Mouse (Mus musculus): ENCODE data around the gene Bbip1.

DNA sequence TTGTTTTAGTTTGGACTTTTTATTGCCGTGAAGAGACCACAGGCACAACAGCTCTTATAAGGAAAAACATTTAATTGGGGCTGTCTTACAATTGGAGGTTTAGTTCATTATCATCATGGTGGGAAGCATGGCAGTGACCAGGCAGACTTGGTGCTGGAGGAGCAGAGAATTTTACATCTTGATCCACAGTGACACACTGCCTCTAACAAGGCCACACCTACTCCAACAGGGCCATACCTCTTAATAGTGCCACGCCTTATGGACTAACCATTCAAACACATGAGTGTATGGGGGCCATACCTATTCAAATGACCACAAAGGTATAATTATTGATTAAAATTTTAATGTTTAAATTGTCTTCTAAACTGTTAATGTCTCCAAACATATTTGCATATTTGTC, 13.1 kb upstream of the Bbip1 start:
- TF ChIP-seq USF1 (IDR thresholded peaks at IDR 0.05; ENCODE audit: low read depth, low read length) (no peak), MEF2A (IDR thresholded peaks at IDR 0.05; ENCODE audit: extremely low read depth, insufficient replicate concordance, low read depth, low read length, poor library complexity, severe bottlenecking) (no peak), E2F4 (IDR thresholded peaks at IDR 0.05; ENCODE audit: borderline replicate concordance, low read depth, low read length) (no peak), EP300 (IDR thresholded peaks at IDR 0.05; ENCODE audit: low read depth in 1 of 2, low read length in 2 of 2) (no peak)

Measured in MEL (cell line).